Mouse (Mus musculus) urinary bladder, adult 18-20 months (tissue): Measurements from ENCODE around the gene Lhpp.

ENCODE experiments used
- DNase-seq, 2 experiments: peaks; one replicate each; pipeline ENCODE4 v3.0.0; 2022; ENCODE audit warnings: low spot score in 2 of 2, mixed read lengths in 2 of 2

Gene Lhpp

GRCm38 (mm10) chr7:132599071-132599975 is 11.1 kb upstream of the Lhpp start, which contains the start of gene Nkx1-2:
TSS of gene Nkx1-2 (minus strand) at chr7:132599637.
- no peak for DNase-seq

- DNase-seq: no peak
These were observed 10.4 kb upstream of the Lhpp start for GRCm38 (mm10) chr7:132600026-132600425.

- no peak for DNase-seq
These were observed 9.5 kb upstream of the Lhpp start for GRCm38 (mm10) chr7:132600926-132601325.

GRCm38 (mm10) chr7:132604720-132605119 is 5.7 kb upstream of the Lhpp start:
- no peak for DNase-seq

- DNase-seq: no peak
These were observed 4.7 kb upstream of the Lhpp start for GRCm38 (mm10) chr7:132605689-132606088.

- no peak for DNase-seq
These were observed 2.0 kb upstream of the Lhpp start for GRCm38 (mm10) chr7:132608316-132609020.

GRCm38 (mm10) chr7:132611530-132611929 is 1.1 kb downstream of the Lhpp start:
- no peak for DNase-seq

- no peak for DNase-seq
These were observed 4.9 kb downstream of the Lhpp start for GRCm38 (mm10) chr7:132615346-132615745.

GRCm38 (mm10) chr7:132616391-132616790 is 6.0 kb downstream of the Lhpp start:
- no peak for DNase-seq

- DNase-seq: no peak
These were observed 6.7 kb downstream of the Lhpp start for GRCm38 (mm10) chr7:132617021-132617564.

- no peak for DNase-seq
These were observed 9.1 kb downstream of the Lhpp start for GRCm38 (mm10) chr7:132619549-132619948.

- no peak for DNase-seq
These were observed 9.8 kb downstream of the Lhpp start for GRCm38 (mm10) chr7:132619975-132620918.

- DNase-seq: no peak
These were observed 13.7 kb downstream of the Lhpp start for GRCm38 (mm10) chr7:132624161-132624560.

- no peak for DNase-seq
These were observed 15.7 kb downstream of the Lhpp start for GRCm38 (mm10) chr7:132626174-132626573.

GRCm38 (mm10) chr7:132627448-132627847 is 17.0 kb downstream of the Lhpp start:
- DNase-seq: no peak

GRCm38 (mm10) chr7:132631313-132631712 is 20.9 kb downstream of the Lhpp start:
- DNase-seq: no peak

GRCm38 (mm10) chr7:132637292-132637691 is 26.9 kb downstream of the Lhpp start:
- no peak for DNase-seq

- DNase-seq: no peak
These were observed 28.1 kb downstream of the Lhpp start for GRCm38 (mm10) chr7:132638446-132639087.

GRCm38 (mm10) chr7:132640946-132641345 is 30.5 kb downstream of the Lhpp start:
- DNase-seq: no peak

GRCm38 (mm10) chr7:132641606-132642005 is 31.2 kb downstream of the Lhpp start:
- DNase-seq: no peak
